Mouse (Mus musculus) c-Kit-negative CD71-positive TER-119-positive erythroid progenitor cells, embryonic 14.5 days (primary cell): ENCODE results near the gene Spg21.

ENCODE experiments used
- DNase-seq: peaks from one replicate; pipeline ENCODE4 v3.0.0-alpha.2; 2013; ENCODE audit warnings: low read depth, low spot score

The Spg21 gene

GRCm38 (mm10) chr9:65472769-65473168, 12.0 kb downstream of the Spg21 start:
- no peak for DNase-seq

GRCm38 (mm10) chr9:65479158-65479557, 18.4 kb downstream of the Spg21 start:
- no peak for DNase-seq

GRCm38 (mm10) chr9:65480071-65480470, 19.3 kb downstream of the Spg21 start:
- DNase-seq = no peak

DNA sequence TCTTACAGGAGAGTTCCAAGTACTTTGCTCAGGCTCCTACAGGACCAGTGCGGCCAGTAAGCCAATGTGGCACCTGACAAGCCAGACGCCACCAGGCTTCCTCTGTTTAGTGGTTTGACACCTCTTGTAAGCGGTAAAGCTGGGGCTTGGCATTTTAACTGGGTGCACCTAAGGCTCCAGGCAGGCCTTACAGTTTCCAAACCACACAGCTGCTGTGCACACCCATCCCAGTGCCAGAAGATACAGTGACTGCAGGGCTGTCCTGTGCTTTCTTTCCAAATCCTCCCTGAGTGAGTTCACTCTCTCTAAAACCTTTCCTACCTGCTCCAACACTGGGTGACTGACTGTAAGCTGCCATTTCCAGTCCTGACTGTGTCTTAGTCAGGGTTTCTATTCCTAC, 30.7 kb downstream of the Spg21 start:
- DNase-seq = no peak

GRCm38 (mm10) chr9:65492351-65492750, 31.6 kb downstream of the Spg21 start:
- DNase-seq = no peak

GRCm38 (mm10) chr9:65492851-65493250, 32.1 kb downstream of the Spg21 start:
- DNase-seq = no peak

DNA sequence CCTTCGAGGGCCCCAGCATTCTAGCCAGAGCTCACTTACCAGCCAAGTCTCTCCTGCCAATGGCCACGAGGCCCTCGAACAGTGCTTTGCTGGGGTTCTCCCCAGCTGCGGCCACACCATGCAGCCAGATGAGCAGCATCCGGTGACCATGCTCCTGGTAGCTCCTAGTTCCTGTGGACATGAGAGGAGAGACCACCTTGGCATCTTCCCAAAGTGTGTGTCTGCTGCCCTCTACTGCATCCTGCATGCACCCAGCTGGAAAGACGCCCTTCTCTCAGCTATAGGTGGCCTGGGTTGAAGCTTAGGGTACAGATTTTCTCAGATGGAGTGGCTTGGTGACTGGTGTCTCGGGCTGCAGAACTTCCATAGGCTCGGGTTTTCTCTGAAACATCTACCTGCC, 41.4 kb downstream of the Spg21 start:
- no peak for DNase-seq

GRCm38 (mm10) chr9:65502721-65503505, 42.2 kb downstream of the Spg21 start:
- no peak for DNase-seq

GRCm38 (mm10) chr9:65508449-65508848, 47.7 kb downstream of the Spg21 start:
- no peak for DNase-seq

DNA sequence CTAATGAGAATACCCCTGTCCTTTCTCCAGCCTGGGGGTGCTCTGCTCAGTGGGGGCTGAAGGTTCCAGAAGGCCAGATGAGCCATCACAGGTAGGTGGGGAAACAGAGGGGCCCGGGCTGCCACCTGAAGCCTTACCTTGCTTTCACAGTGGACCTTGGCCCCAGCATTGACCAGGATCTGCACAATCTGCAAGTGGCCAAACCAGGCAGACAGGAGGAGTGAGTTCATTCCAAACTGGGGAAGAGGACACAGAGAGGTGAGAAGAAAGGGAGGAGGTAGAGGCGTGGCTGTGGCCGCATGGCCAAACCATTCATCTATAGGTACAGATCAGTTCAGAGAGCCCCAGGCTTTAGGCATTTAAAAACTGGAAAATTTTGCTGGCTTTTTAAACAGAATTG, 51.8 kb downstream of the Spg21 start:
- DNase-seq = no peak

DNA sequence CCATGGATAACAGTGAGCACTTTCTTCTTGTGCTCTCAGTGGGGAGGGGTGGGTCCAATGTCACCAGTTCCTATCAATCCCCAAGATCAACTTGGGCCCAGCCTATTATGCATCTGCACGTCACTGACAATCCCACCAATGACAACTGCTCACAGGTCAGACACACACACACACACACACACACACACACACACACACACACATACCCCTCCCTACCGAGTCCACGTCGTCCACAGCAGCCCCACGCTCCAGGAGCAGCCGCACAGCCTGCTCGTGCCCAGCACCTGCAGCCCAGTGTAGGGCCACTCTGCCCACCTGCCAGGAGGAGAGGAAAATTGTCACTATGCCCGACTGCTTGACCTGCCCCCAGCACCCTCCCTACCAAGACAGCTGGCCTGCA, 53.7 kb downstream of the Spg21 start:
- no peak for DNase-seq

DNA sequence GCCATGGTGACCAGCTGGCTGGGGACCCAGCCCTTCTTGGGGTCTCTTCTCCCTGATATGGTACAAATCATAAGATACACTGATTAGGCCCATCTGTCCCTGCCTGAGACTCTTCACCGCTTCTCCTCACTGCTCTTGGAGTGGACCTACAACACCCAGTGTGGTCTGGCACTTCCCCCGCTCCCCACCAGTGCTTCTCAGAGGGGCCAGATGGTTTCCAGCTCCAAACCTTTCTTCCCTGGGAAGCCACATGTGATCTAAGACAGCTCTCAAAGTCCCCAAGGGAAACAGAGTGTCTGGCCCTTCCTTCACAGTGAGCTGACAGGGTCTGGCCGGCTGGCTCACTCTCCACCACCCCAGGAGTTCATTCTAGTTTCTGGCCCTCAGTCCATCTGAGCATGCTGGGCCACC, 54.1 kb downstream of the Spg21 start:
- no peak for DNase-seq

DNA sequence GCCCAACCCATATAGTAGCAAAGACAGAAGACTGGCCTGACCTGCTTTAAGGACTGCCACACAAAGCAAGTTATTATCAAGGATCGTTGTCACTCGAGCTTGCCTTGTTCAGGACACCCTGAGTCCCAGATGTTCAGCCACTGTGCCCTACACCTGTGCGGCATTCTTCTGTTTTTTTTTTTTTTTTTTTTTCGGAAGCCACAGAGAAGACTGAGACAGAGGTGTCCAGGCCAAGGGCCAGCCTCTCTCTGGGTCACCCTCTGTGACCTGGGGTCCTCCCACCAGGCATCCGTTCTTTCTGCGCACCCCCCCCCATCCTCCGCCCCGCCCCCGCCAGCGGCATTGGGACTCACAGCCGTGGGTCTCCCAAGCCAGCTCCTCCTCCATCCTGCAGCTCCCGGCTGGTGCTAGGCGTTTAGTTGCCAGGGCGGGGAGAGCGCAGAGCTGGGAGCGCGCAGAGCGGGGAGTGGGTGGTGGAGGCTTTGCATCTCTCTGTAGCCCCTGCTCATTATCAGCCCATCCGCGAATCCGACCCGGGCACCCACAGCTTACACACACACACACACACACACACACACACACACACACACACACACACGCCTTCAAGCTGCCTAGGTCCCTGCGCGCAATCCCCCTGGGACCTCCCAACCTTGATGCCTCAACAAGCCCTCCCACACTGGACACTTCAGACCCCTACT, 59.2 kb downstream of the Spg21 start, which contains the start of gene Ankdd1a:
Ankdd1a (minus strand) TSS at position 387 of the 698 bp plus-strand sequence.
- DNase-seq = no peak

GRCm38 (mm10) chr9:65520505-65520876, 59.7 kb downstream of the Spg21 start:
- no peak for DNase-seq

GRCm38 (mm10) chr9:65523611-65524364, 63.0 kb downstream of the Spg21 start:
- peak; percentile 58 for DNase-seq

GRCm38 (mm10) chr9:65525445-65526195, 64.9 kb downstream of the Spg21 start:
- no peak for DNase-seq

DNA sequence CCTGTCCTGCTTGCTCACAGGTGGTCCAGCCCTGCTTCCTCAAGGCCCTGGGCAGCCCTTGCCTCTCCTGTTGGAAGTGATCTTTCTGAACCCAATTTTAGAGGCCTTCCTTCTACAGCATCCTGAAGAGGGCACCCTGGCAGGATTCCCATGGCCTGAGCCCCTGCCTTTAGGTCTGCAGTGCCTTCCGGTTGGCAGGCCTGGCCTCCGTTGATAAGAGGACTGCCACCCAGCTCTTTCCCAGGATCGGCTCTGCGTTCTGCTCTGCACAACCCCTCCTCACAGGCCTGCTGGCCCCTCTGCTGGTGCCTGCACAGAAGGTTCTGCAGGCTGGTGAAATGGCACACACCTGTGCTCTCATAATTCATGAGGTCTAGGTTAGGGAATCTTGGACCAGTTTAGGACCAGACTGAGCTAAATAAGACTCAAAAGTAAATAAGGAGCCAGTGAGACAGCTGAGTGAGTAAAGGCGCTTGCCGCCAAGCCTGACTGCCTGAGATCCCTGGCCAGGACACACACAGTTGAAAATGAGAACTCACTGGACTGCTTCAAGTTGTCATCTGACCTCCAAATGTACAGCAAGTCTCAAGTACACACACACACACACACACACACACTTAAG, 67.8 kb downstream of the Spg21 start:
- DNase-seq = peak; percentile 57

DNA sequence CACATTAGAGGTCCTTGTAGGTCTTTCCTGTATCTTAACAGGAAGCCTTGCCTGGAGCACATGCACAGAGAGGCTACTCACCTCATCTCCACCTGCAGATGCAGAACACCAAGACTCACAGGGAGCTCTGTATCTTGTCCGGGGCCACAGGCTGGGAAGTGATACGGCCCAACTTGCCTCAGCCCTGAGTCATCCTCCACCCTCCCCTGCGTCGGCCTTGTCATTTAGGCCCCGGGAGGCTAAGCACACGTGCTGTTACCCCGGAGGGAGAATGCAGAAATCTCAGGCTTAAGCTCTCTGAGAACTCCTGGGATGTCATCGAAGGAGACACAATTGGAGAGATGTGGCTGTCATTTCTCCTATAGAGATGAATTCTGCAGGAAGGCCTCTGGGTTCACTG, 68.9 kb downstream of the Spg21 start:
- peak; percentile 62 for DNase-seq

DNA sequence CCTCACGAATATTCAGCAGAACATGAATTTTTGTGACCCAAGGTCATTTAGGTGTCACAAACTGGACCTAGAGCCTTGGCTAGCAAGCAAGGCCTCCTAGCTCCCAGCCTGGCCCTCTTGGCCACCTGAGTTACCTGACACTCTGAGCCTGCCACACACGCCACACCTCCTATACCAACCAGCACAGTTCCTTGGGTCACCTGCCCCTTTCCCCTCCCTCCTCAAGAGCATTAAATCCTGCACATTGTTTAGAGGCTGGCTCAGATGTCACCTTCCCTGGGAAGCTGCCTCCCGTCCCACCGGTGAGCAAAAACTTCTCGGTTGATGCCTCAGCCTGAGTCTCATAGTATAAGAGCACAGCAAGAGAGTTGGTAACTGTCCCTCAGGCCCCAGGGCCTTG, 70.5 kb downstream of the Spg21 start:
- DNase-seq = no peak

- DNase-seq = no peak
These were observed 72.2 kb downstream of the Spg21 start for GRCm38 (mm10) chr9:65532986-65533385.

GRCm38 (mm10) chr9:65534111-65534510, 73.4 kb downstream of the Spg21 start:
- DNase-seq = no peak
